Mouse (Mus musculus) hindbrain, embryonic 13.5 days (tissue): ENCODE results near the gene Prkab2. TPM values are rescaled to one million over a fixed set of nuclear protein-coding genes. Genes with fewer than 3 reads are reported as not detected.
A peak's percentile ranks its signal among the peaks of the same experiment; 100 is the strongest.

Experiments
- ATAC-seq: fragments of 200-750 bp; cut with Nextera tagmentation; 2 replicates; pipeline ENCODE4 v1.8.0; 2017; ENCODE audit warnings: moderate TSS enrichment; ENCODE audit not compliant: low FRiP score
- H3K27ac ChIP-seq: fragments of 300-500 bp; sonication (generic); 2 replicates; pipeline ENCODE4 v1.5.1; 2015; ENCODE audit warnings: inconsistent platforms, mild to moderate bottlenecking, moderate library complexity
- H3K27me3 ChIP-seq: fragments of 300-500 bp; sonication (generic); 2 replicates; pipeline ENCODE4 v1.6.1; 2015; ENCODE audit warnings: mild to moderate bottlenecking, inconsistent platforms
- H3K36me3 ChIP-seq: fragments of 300-500 bp; sonication (generic); 2 replicates; pipeline ENCODE4 v1.6.1; 2015; ENCODE audit warnings: mild to moderate bottlenecking, inconsistent platforms
- H3K4me1 ChIP-seq: fragments of 300-500 bp; sonication (generic); replicated peaks from 2 replicates; pipeline ENCODE4 v1.6.1; 2015; ENCODE audit warnings: inconsistent platforms
- H3K4me2 ChIP-seq: fragments of 300-500 bp; sonication (generic); 2 replicates; pipeline ENCODE4 v1.6.1; 2015; ENCODE audit warnings: inconsistent platforms, mild to moderate bottlenecking, moderate library complexity
- H3K4me3 ChIP-seq: fragments of 300-500 bp; sonication (generic); 2 replicates; pipeline ENCODE4 v1.5.1; 2015; ENCODE audit warnings: mild to moderate bottlenecking, inconsistent platforms
- H3K9ac ChIP-seq: fragments of 300-500 bp; sonication (generic); 2 replicates; pipeline ENCODE4 v1.6.1; 2015; ENCODE audit warnings: mild to moderate bottlenecking, inconsistent platforms
- H3K9me3 ChIP-seq: fragments of 300-500 bp; sonication (generic); 2 replicates; pipeline ENCODE4 v1.6.1; 2016; ENCODE audit warnings: inconsistent platforms
- WGBS: fragments of 180-500 bp; shearing (Covaris S2); methylation state at CpG from one replicate; pipeline ENCODE4 v1.1.7; 2015; 5-methylcytosine and 5-hydroxymethylcytosine counted together
- polyA plus RNA-seq: library from polyadenylated mRNA; unstranded; fragments of >200 nt; fragmentation: Nextera tagmentation; extraction: Ambion mirVana; gene quantifications from 2 replicates; pipeline ENCODE4 v1.2.1, GENCODE M21; 2015

The Prkab2 gene
- polyA plus RNA-seq = 9.2 and 9.7 TPM in 2 replicates

DNA sequence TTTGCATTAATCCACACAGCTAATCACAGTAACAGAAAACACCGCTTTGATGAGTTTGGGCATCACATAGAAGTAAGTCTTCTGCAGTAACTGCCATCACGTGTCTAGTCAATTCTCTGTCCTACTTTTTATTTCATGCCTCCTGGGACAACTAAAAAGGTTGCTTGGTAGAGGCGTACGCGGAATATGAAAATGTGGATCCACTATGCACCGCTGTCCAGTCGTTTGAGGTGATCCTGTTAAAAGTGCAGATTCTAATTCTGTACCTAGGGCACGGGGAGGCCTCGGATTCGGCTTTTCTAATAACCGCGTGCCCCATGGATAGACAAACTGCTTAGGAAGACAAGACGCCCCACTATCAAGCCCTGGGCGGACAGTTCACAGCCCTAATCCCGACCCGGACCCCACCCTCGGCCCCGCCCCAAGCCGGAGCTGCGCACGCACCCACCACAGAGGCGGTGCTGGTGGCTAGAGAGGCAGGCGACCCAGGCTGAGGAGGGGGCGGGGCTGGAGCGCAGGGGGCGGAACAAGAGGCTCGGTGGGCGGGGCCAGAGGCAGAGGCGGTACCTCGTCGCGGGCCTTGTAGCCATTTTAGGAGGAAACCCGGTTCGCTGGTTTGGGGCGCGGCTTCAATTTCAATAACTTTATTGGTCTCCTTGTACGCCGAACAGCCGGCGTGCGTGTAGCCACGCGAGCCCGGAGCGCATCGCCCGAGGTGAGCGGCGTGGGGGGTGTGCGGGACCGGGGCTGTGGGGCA lies at the start of gene Prkab2:
TSS of gene Prkab2 (plus strand) at position 539 of the 757 bp plus-strand sequence.
- Histone ChIP-seq H3K4me3 (peak within 1 kb of the TSS; percentile 84), H3K27me3 (no peaks in the 10 kb centered on the region), H3K9me3 (no peaks in the 10 kb centered on the region), H3K27ac (peak within 1 kb of the TSS; percentile 56), H3K4me1 (peaks cover 14% of the 10 kb centered on the region), H3K36me3 (peaks cover 8% of the 10 kb centered on the region), H3K4me2 (peak within 1 kb of the TSS; percentile 81), H3K9ac (peak within 1 kb of the TSS; percentile 83)
- WGBS = 3% methylated on average over 46 of the region's 51 CpGs
- ATAC-seq = peak; percentile 95

DNA sequence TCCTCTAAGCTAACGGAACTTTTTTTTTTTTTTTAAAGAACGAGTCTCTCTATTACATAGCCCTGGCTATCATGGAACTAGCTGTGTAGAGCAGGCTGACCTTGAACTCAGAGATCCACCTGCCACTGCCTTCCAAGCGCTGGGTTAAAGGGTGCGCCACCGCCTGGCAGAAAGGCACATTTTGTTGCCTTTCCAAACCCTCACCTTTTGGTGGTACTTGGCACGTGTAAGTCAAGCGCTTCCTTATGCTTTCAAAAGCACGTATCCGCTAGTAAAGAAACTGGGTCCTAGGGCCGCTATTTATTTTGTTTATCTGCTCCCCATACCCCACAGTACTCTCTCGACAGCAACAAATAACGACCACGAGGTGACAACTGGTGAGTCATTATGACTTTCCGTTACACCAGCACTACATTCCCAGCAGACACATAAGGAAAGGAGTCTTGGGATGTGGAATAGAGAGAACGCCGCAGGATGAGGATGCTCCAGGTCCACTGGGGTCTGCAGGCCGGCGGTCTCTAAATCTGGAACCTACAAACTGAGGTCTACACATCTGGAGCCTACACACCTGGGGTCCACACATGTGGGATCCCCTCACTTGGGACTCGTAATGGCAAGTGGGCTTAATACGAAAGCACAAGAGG lies 48.7 kb upstream of the Prkab2 start:
- peak; percentile 18; the same call in 1 of the 2 replicates for ATAC-seq
- Histone ChIP-seq H3K4me2 (peak overlapping the region; percentile 56), H3K27me3 (no peaks in the 10 kb centered on the region), H3K36me3 (no peaks in the 10 kb centered on the region), H3K4me3 (peak overlapping the region; percentile 76), H3K9me3 (no peaks in the 10 kb centered on the region), H3K4me1 (peaks cover 6% of the 10 kb centered on the region), H3K9ac (peak overlapping the region; percentile 81), H3K27ac (peak overlapping the region; percentile 88)
- WGBS = 7% methylated on average over 20 of the region's 20 CpGs

DNA sequence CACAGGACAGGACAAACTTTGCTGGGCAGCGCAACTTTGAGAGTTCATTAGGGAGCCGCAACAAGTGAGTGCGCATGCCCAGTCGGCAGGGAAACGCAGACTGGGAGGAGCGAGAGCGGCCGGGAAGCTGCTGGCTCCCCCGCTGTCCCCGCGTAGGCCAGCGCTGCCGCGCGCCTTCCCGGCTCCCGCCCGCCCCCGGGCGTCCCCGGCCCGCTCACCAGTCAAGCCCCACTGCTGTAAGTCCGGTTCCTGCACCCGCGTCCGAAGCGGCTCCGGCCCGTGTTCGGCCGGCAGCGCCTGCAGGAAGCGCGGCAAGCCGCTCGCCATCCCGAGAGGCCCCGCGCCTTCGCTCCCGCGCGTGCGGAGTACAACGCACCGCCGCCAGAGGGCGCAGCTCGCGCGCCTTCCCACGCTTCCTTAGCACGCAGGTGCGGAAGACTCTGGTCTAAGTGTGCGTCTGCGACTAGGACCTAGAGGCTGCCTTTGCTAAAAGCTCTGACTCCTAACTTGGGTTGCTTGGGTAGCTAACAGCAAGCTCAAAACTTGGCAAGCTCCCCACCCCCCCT lies 48.1 kb upstream of the Prkab2 start, which contains the start of gene Chd1l:
TSS of gene Chd1l (minus strand) at position 359 of the 566 bp plus-strand sequence.
- Histone ChIP-seq H3K27me3 (no peaks in the 10 kb centered on the region), H3K9me3 (no peaks in the 10 kb centered on the region)
- WGBS = under 1% methylated on average over 52 of the region's 56 CpGs

DNA sequence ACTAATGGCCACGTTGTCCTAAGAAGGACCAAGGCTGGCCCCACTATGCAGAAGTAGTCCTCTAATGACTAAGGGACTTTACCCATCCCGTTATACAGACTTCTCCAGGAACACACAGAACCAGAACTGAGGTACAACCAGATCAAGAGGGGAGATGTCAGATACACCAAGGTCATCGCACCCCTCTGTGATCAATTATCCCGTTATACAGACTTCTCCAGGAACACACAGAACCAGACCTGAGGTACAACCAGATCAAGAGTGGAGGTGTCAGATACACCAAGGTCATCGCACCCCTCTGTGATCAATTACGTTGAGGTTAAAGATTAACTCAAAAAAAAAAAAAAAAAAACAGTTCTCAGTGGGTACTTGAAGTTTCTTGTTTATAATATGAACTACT lies 47.0 kb upstream of the Prkab2 start:
- WGBS = 92% methylated on average over 6 of the region's 6 CpGs
- no peaks in the 10 kb centered on the region for H3K36me3 ChIP-seq
- H3K4me1 ChIP-seq = peaks cover 6% of the 10 kb centered on the region
- H3K27ac ChIP-seq = no peak overlapping the region
- no peak overlapping the region for H3K9ac ChIP-seq
- H3K27me3 ChIP-seq = no peaks in the 10 kb centered on the region
- no peak overlapping the region for H3K4me3 ChIP-seq
- ATAC-seq = no peak
- no peaks in the 10 kb centered on the region for H3K9me3 ChIP-seq
- no peak overlapping the region for H3K4me2 ChIP-seq

More for the DNA sequence above, 48.1 kb upstream of the Prkab2 start, which contains the start of gene Chd1l:
- Histone ChIP-seq H3K36me3 (no peaks in the 10 kb centered on the region), H3K4me3 (peak within 1 kb of the TSS; percentile 76), H3K9ac (peak within 1 kb of the TSS; percentile 81), H3K4me2 (peak within 1 kb of the TSS; percentile 56), H3K4me1 (peaks cover 6% of the 10 kb centered on the region), H3K27ac (peak within 1 kb of the TSS; percentile 88)
- ATAC-seq = peak; percentile 96

DNA sequence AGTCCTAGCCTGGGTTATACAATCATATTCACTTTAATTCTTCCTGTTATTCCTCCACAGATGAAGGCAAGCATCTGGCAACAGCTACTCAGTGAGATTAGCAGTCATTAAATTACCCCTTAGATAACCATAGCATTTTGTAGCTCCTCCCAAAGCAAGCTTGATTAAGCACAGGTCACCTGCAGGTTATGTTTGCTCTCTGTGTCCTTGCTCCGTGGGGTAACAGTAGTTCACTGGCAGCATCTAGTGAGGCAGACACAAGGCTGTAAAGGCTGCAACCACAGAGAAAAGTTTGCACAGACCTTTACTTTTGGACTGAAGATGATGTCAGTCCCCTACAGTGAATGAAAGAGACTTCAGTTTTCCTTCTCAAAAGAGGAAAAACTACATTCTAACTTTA lies 42.8 kb upstream of the Prkab2 start:
- WGBS = 34% methylated on average over 1 of the region's 1 CpGs
- Histone ChIP-seq H3K4me1 (no peaks in the 10 kb centered on the region), H3K27me3 (no peaks in the 10 kb centered on the region), H3K9ac (no peak overlapping the region), H3K4me3 (no peak overlapping the region), H3K9me3 (no peaks in the 10 kb centered on the region), H3K27ac (no peak overlapping the region), H3K4me2 (no peak overlapping the region), H3K36me3 (no peaks in the 10 kb centered on the region)
- no peak for ATAC-seq

DNA sequence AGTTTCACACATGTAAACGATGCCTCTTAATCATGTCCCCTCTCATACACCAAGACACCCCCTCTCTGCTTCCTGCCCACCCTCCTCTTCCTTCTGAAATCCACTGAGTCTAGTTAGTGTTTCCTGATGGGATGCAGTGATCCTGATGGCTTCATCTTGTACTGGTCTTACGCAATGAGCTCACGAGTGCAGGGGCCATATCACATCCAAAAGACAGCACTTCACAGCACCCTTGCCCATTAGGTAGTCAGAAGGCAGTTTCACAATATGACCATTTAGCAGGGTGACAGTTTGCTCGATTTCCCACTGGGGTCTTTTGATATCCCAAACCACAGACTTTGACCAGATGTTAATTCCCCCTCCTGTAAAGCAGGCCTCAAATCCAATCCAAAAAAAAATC lies 42.1 kb upstream of the Prkab2 start:
- no peaks in the 10 kb centered on the region for H3K36me3 ChIP-seq
- no peak overlapping the region for H3K27ac ChIP-seq
- no peaks in the 10 kb centered on the region for H3K27me3 ChIP-seq
- no peak overlapping the region for H3K9ac ChIP-seq
- no peak overlapping the region for H3K4me2 ChIP-seq
- H3K4me1 ChIP-seq = no peaks in the 10 kb centered on the region
- no peak overlapping the region for H3K4me3 ChIP-seq
- WGBS = 89% methylated on average over 4 of the region's 4 CpGs
- no peak for ATAC-seq
- H3K9me3 ChIP-seq = no peaks in the 10 kb centered on the region

DNA sequence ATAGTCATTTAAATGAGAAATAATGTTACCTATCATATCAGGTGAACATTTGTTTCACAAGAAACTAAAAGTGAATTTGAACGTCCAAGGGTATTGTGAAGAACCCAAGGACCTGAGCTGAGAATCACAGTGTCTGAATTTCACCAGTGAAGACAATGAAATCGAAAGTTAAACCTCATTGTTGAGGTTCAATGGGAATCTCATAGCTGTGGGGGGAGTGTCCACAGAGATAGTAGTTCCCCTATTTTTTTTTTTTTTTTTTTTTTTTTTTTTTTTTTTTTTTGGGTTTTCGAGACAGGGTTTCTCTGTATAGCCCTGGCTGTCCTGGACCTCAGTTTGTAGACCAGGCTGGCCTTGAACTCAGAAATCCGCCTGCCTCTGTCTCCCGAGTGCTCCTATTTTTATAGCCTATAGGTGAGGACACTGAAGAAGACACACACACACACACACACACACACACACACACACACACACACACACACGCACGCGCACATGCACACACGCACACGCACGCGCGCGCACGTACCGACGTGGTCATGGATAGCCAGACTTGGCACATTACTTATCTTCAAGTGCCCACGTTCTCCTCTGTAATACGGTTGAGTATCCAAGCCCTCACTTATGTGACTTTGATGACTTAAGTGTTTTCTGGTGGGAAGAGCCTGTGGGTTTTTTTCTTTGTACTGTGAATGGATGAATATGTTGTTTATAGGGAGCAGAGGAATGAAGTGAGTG lies 40.7 kb upstream of the Prkab2 start:
- H3K36me3 ChIP-seq = no peaks in the 10 kb centered on the region
- no peak overlapping the region for H3K4me2 ChIP-seq
- no peak overlapping the region for H3K27ac ChIP-seq
- no peak overlapping the region for H3K4me3 ChIP-seq
- no peaks in the 10 kb centered on the region for H3K4me1 ChIP-seq
- no peak for ATAC-seq
- H3K27me3 ChIP-seq = no peaks in the 10 kb centered on the region
- H3K9me3 ChIP-seq = no peaks in the 10 kb centered on the region
- no peak overlapping the region for H3K9ac ChIP-seq
- WGBS = 97% methylated on average over 18 of the region's 19 CpGs

DNA sequence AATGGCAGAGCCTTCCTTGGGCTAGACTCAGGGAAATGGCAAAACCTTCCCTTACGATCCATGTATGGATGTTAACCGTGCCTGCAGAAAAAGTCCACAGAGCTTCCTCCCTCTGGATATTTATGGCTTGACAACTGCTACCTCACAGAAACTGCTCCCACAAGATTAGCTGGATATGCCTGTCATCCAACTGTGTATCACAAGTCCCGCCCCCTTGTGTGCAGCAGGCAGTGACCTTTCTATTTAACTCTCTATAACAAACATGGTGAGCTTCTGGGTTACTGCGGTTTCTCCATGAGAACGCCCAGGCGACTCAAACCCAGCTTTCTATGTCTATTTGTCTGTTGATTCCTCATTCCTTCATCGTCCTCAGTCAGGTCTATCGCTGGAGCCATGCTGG lies 40.1 kb upstream of the Prkab2 start:
- no peaks in the 10 kb centered on the region for H3K4me1 ChIP-seq
- 89% methylated on average over 8 of the region's 8 CpGs for WGBS
- no peaks in the 10 kb centered on the region for H3K27me3 ChIP-seq
- no peak overlapping the region for H3K4me3 ChIP-seq
- H3K27ac ChIP-seq = no peak overlapping the region
- H3K36me3 ChIP-seq = no peaks in the 10 kb centered on the region
- ATAC-seq = no peak
- no peak overlapping the region for H3K9ac ChIP-seq
- H3K4me2 ChIP-seq = no peak overlapping the region
- H3K9me3 ChIP-seq = no peaks in the 10 kb centered on the region

DNA sequence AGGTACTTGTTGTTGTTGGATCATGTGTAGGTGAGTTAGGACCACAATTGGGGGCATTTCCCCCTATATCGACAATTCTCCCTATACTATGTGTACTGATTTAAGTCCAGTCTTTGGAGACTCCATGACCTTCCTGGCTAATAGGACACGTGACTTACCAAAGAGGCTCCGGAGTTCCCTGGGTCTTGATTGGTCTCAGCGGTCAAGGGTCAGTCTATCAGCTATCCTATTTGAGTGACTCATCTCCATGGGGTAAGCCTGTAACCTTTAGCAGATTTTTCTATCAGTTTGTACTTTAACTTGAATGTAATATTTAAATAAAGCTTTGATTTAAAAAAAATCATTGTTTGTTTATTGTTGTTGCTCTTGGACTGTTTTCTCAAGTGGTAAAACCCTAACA lies 37.3 kb upstream of the Prkab2 start:
- H3K4me3 ChIP-seq = no peak overlapping the region
- H3K4me1 ChIP-seq = no peaks in the 10 kb centered on the region

DNA sequence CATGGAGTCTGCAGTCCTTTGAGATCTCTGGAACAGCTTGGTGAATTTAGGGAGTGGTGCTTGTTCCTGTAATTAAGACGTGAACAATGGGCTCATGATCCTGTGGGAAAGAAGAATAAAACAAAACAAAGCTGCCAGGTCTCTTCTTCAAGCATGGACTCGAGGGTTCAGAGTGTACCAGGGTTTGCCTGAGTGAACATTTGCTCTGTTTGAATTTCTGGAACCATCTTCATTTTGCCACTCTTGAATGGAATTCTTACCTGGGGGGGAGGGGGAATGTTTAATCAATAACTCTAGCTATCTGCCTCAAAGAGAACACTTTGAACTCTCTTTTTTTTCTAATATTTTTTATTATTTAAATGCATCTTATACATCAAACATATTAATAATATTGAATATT lies 33.4 kb upstream of the Prkab2 start:
- Histone ChIP-seq H3K9me3 (no peaks in the 10 kb centered on the region), H3K4me2 (no peak overlapping the region), H3K4me1 (0 out of 2 replicates have a peak, but pooled peaks cover 3% of the 10 kb centered on the region), H3K9ac (no peak overlapping the region), H3K4me3 (no peak overlapping the region), H3K27me3 (0 out of 2 replicates have a peak, but pooled peaks cover 4% of the 10 kb centered on the region), H3K36me3 (no peaks in the 10 kb centered on the region), H3K27ac (no peak overlapping the region)
- no peak for ATAC-seq
- WGBS = 41% methylated on average over 2 of the region's 2 CpGs

More for the DNA sequence above, 37.3 kb upstream of the Prkab2 start:
- Histone ChIP-seq H3K4me2 (no peak overlapping the region), H3K27me3 (no peaks in the 10 kb centered on the region), H3K9me3 (no peaks in the 10 kb centered on the region), H3K27ac (no peak overlapping the region), H3K9ac (no peak overlapping the region), H3K36me3 (no peaks in the 10 kb centered on the region)
- 93% methylated on average over 4 of the region's 4 CpGs for WGBS
- ATAC-seq = no peak

DNA sequence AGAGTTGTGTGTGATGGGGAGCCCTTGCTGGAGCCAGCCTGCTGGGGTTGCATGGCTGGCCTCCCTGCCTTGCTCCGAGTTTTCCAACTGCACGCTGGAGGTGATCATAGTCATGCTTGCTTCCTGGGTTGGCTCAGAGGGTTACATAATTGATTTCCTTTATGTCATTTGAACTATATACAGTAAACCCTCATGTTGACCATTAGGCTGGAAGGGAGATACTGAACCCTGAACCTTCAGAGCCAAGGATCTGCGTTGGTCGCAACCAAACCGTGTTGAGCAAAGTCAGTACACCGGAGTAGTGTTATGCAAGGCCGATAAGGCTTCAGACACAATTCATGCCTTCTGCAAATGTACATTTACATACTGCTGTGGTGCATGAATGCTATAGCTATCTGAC lies 30.1 kb upstream of the Prkab2 start:
- no peak overlapping the region for H3K9ac ChIP-seq
- WGBS = 84% methylated on average over 7 of the region's 7 CpGs
- no peak overlapping the region for H3K4me2 ChIP-seq
- H3K36me3 ChIP-seq = no peaks in the 10 kb centered on the region
- 0 out of 2 replicates have a peak, but pooled peaks cover 3% of the 10 kb centered on the region for H3K4me1 ChIP-seq
- no peak for ATAC-seq
- H3K9me3 ChIP-seq = no peaks in the 10 kb centered on the region
- H3K4me3 ChIP-seq = no peak overlapping the region
- no peak overlapping the region for H3K27ac ChIP-seq
- H3K27me3 ChIP-seq = 0 out of 2 replicates have a peak, but pooled peaks cover 4% of the 10 kb centered on the region
